Mouse (Mus musculus) urinary bladder, postnatal 10 days (tissue): ENCODE measurements around the gene Rundc3a.
A peak's percentile ranks its signal among the peaks of the same experiment; 100 is the strongest.
"Not testable (repeated sequence)": the region's sequence is repeated elsewhere in the genome, so short reads cannot be mapped to it uniquely, and the experiment has no call there.

Experiments used
- DNase-seq: peaks from one replicate; pipeline ENCODE4 v3.0.0; 2022; ENCODE audit warnings: low spot score

The Rundc3a gene

DNA sequence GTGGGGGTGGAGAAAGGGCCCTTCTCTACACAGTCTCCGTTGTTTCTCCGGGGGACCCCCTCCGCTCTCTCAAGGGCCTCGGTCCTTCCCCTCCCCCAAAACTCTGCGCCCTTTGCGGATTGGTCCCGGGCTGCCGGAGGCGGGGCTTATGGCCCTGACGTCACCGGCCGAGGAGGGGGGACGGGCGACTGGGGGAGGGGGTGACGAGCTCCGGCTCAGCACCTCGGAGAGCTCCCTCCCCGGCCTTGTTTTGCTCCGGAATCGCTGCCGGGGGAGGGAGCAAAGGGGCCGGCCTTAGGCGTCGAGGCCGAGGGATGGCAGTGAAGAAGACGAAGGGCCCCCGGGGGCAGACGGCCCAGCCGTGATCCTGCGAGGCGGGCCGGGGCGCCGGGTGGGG lies at the start of gene Rundc3a:
TSS of gene Rundc3a (plus strand) at position 166 of the 397 bp plus-strand sequence.
- peak; percentile 60 for DNase-seq

DNA sequence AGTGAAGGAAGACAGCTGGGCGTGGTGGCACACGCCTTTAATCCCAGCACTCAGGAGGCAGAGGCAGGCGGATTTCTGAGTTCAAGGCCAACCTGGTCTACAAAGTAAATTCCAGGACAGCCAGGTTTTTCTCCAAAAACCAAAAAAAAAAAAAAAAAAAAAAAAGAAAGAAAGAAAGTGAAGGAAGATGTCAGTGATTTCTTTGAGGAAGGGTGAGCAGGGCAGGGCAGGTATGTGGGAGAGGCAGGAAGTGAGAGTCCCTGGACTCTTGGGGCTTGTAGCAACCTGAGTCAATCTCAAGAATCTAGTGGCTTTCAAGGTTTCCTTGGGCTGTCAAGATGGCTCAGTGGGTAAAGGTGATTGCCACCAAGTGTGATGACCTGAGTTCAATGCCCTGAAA lies 48.7 kb upstream of the Rundc3a start:
- no peak for DNase-seq

DNA sequence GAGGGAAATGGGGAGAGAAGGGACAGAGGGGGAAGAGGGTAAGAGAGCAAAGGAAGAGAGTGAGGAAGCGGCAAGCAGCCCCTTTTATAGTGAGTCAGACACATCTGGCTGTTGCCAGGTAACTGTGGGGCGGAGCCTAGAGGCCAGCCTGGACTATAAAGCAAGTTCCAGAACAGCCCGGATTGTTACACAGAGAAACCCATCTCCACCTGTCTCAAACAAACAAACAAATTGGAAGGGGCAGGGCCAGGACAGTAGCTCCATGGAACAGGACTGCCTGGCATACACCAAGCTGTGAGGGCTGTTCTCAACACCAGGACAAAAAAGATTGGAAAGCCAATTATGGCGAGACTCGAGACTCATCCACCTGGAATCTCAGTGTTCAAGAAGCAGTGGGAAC lies 46.3 kb upstream of the Rundc3a start:
- DNase-seq = no peak

DNA sequence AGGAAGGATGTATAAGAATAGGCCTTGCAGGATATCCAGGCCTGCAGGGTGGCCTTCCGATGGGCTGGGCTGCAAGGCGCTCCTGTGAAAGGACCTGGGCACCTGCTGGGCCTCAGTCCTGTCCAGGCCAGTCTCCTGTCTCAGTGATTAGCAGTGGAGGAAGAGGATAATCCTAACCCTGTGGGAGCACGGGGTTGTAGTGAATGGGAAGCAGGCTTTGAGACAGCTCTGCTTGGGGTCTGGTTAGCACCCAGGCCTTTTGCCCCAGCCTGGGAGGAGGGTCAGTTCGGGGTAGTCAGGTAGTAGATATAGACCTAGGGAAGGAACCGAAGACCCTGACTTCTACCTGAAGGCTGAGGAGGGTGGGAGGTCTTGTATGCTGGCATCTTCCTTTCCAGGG lies 45.5 kb upstream of the Rundc3a start:
- DNase-seq = no peak

DNA sequence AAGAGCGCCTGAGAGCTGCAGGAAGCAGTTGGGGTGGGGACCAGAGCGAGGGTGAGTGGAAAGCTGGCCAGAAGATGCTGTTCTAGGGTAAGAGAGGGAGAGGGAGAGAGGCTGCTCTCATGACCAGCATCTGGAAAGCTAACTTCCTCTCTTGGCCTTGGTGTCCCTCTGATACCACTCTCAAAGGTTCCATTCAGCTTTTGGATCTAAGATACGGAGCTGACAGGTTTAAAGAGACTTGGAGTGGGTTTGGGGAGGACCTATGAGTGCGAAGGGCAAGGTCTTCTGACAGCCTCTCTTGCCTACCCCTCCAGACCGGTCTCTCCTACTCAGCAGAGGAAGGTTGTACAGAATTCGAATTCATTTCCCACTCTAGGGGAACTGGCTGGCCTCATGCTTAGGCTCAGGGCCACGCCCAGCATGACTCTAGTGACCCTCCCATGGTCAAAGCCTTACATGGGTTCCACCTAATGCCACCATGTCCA lies 45.1 kb upstream of the Rundc3a start:
- no peak for DNase-seq

DNA sequence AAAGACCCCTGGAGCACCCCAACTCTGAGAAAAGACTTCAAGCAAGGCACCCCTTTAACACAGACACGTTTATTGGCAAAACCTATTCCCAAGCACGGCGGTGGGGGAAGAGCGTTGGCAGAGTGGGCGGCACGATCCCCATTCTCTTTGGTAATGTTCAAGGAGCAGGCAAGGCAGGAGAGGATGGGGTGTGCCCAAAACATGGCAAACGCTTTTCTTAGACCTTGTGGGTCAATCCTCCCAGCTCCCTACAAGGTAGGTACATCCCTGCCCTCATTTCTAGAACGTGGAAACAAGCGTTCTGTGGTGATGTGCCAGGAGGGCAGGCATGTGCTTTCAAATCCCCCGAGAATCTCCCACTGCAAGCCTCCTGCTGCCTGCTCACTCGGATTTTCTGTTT lies 44.4 kb upstream of the Rundc3a start:
- no peak for DNase-seq

DNA sequence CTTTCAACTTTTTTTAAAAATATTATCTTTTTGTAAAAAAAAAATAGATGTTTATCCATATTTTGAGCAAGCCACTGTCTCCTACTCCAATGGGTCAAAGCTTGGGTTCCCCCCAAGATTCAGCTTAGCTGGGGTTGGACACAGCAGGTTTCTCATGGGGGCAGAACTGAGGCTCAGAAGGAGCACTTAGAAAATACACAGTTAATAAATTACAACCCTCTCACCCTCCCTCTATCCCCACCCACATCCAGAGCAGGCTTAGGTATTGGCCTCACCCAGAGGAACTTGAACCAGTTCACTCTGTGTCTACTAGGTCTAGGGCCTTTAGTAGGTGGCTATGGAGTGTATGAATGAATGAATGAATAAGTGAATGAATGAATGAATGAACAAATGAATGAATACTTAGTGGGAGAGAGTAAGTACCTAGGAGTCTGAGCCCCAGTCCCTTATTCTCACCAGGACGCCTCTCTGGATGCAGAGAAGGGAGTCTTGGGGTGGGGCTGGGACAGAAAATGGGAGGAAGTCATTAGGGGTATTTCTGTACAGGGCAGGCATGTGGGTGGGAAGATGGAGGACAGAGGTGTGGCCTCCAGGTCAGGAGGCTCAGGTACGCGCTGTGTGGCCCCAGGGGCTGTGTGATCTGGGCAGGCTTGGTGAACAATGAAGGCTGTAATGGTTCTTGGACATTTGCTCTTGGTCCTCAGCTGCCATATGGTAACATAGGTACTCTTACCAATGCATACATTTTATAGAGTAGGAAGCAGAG lies 43.8 kb upstream of the Rundc3a start:
- no peak for DNase-seq

DNA sequence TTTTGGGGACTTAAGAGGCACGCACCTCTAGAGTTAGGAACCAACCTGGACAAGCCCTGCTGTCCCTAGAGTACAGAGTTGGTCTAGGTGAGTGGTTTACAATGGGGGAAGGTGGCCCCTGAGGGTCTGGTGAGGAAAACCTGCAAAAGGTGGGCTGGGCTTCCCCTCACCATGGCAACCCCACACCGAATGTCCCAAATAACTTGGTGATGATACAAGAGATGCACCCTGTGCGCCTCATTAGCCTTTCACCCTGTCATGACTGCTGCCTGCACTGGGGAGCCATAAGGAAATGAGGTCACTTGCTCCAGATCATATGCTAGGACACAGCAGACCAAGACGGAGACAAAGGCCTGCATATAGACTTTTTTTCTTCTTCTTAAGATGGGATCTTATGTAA lies 42.8 kb upstream of the Rundc3a start:
- DNase-seq = no peak

DNA sequence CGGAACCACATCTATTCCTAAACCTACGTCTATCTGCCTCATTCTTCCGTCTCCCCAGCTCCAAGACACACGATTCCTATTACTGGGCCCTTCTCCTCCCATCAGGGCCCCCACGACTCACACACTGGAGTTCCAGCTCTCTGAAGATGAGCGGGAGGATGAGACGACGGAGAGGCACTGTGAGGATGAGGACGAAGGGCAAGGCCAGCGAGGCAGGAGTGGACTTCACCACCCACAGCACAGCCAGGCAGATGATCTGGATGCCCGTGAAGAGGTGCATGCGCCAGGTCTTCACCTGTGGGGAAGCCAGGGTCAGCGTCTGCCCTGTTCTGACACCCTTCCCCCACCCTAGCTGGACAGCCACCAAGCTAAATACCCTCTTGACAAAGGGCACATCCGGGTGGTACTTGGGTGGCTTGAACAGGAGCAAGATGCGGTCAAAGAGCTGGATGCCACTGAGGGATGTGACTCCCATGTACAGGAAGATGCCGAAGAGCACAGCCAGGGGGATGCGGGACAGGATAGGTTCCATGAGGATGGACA lies 42.2 kb upstream of the Rundc3a start:
- no peak for DNase-seq

DNA sequence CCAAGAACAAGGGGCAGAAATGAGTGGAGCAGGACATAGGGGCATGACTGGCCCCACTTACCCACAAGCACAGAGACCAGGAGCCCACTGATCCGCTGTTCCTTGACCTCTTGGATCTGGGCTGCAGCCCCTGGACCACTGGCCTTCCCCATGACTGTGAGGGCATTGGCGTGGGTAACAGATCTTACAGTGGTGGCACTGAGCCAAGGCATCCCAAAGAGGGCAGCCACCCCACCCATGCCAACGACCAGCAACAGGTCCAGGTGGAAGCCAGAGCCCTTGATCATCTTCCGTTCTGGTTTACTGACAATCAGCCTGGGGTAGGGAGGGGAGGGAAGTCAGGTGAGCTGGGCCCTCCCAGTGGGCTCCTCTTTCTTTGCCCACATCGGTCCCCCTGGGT lies 40.8 kb upstream of the Rundc3a start:
- DNase-seq = no peak

DNA sequence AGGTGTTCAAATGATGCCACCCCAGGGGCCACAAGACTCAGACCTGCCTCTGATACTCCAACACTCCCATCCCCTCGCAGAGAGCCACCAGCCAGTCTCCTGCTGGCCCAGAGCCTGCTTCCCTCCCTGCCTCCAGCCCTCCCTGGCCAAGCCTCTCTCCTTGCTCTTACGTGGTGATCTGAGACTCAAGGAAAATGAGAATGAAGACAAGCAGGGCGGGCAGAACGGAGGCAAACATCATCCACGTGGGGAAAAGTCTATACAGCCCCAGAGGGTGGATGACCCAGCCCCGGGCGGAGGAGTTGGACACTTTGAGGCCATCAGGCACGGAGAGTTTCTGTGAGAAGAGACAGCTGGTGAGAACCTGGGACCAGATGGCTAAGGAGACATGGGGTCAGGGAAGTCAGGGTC lies 40.2 kb upstream of the Rundc3a start:
- no peak for DNase-seq

DNA sequence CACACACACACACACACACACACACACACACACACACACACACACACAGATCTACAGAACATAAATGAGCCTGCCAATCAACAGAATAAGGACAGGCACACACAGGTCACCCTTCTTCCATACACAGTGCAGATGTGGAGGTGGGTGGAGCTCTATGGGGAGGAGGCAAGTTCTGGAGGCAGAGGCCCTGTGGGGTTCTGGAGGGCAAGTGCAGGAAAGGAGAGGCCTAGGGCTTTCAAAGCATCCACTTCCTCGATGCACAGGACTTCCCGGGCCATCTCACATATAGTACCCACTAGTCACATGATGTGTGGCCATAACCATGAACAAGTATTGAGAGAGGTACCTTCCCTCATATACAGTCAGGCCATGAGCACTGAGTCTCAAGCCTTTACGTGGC lies 37.7 kb upstream of the Rundc3a start:
- DNase-seq = no peak

DNA sequence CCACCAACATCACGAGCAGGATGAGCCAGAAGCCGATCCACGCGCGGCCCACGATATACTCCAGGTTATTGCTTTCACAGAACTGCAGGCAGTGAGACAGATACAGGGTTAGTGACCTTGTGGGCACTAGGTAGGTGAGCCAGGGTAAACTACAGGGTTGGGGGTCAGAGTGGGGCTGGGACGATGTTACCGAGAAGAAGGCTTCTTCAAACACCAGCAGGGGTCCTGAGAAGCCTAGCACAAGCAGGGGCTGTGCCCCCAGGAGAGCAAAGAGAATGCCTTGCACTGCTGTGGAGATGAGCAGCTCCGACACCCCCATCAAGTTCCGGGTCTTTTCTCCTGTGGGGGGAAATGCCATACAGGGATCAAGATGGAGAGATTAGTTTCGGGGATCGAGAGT lies 37.0 kb upstream of the Rundc3a start:
- no peak for DNase-seq

DNA sequence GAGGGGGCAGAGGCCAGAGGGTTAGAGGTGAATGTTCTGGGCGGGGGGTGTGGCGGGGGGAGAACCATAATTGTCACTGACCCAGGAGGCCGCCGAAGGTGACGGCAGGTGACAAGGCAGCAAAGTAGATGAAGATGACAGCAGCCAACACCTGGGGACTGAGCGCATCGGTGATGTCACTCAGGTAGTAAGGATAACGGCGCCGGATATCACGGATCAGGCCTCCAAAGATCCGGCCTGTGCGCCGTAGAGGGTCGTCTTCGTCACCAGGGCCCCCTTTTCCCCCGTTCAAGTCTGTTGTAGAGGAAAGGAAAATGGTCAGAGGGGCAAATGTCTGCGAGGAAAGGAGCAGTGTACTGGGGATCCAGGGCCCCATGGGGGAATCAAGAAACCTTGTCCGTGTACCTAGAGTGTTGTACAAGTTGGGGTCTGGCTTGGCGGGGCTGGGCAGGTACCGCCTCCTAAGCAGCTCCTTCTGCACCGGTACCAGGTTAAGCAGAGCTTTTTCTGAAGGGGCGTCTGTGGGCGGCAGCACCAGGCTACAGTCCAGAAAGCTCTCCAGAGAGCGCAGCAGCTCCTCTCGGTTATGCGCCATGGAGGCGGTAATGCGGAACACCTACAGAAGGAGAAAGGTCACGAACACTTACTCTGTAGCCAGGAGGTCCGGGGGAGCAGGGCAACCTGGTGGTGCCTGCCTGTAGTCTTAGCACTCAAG lies 36.4 kb upstream of the Rundc3a start:
- DNase-seq = no peak

DNA sequence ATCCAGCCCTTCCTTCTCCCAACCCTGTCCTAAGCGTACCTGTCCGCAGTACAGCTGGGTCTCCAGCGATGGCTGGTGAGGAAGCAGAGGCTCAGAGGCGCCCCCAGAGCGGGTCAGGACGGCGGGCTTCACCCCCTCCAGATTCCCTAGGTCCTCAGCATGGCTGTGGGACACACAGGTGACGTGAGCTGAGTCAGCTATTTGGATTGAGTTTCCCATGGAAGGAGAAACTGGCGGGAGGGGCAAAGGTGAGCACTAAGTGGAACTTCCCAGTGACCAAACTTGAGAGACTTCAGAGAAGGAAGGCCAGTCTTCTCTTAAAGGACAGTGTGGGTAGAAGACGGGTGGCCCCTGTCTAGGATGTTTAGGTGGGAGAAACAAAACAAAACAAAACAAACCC lies 34.8 kb upstream of the Rundc3a start:
- no peak for DNase-seq

DNA sequence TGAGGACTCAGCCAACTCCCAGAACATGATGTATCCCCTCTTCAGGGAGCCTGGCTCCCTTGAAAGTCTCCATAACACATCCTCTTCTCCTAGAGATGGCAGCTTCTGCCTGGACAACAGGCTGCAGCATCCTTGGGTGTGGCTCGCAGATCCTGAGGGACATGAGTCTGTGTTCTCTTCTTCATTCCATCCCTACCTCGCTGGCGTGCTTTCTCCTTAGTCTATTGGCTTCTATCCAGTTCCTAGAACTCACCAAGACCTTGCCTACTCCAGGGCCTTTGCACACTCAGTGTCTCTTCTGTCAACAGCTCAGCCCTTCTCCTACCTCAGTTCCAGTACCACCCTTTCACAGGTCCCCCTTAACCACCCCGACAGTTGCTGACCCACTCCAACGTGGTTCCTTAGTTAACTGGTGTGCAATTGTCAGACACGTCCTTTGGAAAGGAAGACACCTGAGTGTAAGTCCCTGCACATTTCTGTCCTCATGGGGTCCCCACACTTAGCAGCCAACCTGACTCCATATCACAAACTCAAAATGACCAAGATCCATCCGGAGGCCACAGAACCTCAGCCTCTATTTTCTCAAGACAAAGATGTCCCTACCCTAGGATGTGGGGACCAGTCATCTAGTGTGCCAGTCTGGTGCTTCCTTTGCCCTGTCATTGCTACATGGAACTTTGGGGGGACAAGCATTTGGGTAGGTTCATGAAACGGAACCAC lies 31.3 kb upstream of the Rundc3a start:
- no peak for DNase-seq

DNA sequence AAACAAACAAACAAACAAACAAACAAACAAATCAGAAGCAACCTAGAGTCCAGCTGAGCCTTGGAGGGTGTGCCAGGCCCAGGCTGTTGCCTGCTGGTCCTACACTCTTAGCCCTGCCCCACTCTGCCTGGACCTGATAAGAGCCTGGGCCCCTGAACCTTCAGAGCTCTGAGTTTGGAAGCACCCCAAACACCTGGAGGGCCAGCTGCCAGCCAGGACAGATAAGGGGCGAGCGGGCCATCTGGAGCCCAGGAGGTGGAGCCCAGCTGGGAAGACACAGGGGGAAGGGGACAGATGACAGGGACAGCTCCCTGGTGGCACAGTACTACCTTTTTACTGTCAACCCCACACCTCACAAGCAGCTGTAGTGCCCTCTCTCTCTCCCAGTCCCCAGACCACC lies 29.6 kb upstream of the Rundc3a start:
- DNase-seq = no peak

DNA sequence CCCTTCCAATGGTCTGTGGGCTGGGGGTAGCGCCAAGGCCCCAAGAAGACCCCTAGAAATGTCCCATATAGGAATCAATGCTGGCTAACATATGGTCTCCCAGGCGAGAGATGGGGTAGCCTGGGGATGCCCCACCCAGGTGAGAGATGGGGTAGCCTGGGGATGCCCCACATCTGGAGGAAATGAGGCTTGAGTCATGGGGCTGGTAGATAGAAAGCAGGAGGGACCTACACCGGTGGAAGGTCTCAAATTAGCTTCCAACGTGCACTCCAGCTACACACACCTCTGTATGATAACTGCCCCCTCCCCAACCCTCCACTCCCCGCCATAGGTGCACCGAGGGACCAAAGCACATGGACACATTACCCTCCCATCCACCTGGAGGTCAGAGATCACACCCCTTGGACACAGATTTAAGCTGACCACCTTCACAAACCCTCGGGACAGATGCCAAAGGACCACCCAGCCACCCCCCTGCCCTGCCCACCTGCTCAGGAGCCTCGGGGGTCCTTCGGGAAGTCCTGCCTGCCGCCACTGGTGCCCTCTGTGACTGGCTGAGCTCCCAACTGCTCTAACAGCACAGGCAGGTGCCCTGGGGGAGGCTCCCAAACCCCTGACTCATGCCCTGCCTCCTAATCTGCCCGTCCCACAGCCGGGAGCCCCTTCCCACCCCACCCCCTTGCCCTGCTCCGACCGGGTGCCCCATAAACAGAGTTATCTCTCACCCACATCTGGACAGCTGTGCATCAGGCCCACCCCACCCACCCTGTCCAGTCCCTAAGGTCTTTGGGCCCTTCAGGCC lies 28.4 kb upstream of the Rundc3a start:
- DNase-seq = no peak

DNA sequence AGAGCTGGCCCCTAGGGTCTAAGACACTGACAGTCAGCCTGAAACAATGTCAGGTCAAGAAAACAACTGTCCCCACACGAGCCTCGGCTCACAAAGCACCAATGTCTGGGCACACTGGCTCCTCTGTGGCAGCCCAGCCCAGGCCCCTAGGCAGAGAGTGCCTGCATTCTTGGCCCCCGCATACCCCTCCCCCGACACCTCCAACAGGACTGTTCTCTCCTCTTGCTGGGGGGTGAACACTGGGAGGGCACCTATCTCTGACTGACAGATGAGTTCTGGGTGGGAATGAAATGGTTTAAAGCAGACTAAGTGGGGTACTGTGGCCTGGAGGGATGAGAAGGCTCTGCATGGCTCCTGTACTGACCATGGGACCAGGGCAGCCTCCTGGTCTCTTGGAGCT lies 27.5 kb upstream of the Rundc3a start:
- no peak for DNase-seq

DNA sequence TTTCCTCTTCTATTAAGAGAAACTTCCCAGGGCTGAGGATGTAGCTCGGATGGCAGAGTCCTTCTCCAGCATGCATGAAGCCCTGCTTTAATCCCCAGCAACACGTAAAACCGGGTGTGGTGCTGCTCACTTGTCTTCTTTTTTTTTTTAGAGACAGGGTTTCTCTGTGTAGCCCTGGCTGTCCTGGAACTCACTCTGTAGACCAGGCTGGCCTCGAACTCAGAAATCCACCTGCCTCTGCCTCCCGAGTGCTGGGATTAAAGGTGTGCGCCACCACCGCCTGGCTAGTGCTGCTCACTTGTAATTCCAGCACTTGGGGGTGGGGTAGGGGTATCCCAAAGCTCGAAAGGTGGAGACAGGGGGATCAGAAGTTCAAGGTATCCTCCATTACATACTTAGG lies 27.1 kb upstream of the Rundc3a start, which contains the start of gene Slc4a1:
TSS of gene Slc4a1 (minus strand) at position 101 of the 400 bp plus-strand sequence.
- not testable (repeated sequence) for DNase-seq

DNA sequence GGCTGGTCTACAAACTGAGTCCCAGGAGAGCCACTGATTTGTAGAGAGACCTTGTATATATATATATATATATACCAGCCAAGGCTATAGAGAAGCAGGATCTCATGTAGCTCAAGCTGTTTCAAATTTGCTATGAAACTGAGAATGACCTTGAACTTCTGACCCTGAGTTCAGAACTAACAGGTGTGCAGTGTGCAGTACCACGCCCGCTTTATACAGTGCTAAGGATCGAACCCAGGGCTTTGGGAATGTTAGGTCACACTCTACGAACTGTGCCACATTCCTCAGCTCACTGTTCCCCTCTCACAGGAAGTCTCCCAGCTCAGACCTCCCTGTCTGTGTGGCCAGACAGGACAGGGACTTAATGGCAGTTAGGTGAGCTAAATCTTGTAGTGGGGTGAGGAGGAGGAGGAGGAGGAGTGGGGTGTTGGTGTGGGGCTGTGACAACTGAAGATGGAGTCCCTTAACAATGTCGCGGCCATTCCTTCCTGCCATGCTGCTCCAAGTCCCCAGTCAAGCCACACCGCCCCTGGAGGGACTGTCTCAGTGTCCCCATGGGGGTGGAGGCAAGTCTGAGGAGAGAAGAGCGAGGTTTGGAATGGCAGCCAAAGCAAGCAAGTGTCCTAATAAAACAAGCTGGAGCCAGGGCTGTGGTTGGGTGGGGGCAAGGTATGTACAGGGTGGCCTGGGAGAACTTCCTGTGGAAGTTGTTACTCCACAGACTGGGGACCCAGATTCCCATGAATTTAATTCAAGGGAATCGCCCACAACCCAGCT lies 25.5 kb upstream of the Rundc3a start:
- no peak for DNase-seq
